Mouse (Mus musculus) naive thymus-derived CD4-positive, alpha-beta T cell, adult 5 months (primary cell): ENCODE data around the gene Rps27l. TPM values are rescaled to one million over a fixed set of nuclear protein-coding genes. Genes with fewer than 3 reads are reported as not detected.

ENCODE experiments used
- polyA plus RNA-seq: library from polyadenylated mRNA; unstranded; fragments of 100-300 nt; shearing (Covaris generic); gene quantifications from one replicate; pipeline ENCODE4 v1.2.1, GENCODE M21; 2017

Rps27l gene
- 60.5 TPM for polyA plus RNA-seq

DNA sequence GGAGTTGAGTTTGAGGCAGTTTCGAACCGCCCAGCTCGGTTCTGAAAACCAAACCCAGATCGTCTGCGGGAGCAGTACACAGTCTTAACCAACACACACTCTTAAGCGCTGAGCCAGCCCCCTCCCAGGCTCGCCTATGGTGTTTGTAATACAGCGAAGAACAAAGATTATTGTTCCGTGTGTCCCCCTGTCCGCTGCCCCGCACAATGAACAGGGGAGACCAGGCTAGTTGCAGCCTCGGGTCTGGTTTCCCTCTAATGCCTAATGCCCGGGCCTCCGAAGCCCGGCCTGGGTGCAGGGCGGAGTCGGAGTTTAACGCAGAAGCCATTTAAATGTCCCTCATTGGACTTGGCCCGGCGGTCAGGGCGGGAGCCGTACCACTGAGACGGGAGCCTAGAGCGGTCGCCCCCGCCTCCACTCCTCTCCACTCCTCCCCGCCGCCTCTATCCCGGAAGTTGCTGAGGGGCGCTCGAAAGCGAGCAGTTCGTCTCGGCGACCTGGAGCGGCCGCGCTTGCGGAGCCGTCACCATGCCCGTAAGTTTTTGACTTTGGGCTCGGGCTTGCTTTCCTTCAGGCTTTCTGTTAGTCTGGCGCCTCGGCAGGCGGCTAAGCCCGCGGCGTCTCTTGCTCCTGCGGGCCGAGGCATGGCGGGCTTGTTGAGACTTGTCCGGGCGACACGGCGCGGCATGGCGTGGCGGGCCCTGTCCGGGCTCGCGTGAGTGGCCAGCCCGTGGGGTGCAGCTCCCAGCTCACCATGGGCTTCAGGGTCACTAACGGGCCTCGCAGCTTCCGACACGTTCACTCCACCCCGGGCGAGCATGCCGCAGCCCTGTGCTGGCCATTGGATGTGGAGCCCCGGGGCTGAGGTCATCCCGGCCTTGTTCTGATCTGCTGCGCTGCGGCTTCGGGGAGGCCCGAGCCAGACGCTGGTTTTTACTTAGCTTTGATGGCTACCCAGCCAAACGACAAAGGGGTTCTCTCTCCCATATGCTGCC lies at the start of gene Rps27l:
TSS of gene Rps27l (plus strand) at position 440 of the 995 bp plus-strand sequence.

DNA sequence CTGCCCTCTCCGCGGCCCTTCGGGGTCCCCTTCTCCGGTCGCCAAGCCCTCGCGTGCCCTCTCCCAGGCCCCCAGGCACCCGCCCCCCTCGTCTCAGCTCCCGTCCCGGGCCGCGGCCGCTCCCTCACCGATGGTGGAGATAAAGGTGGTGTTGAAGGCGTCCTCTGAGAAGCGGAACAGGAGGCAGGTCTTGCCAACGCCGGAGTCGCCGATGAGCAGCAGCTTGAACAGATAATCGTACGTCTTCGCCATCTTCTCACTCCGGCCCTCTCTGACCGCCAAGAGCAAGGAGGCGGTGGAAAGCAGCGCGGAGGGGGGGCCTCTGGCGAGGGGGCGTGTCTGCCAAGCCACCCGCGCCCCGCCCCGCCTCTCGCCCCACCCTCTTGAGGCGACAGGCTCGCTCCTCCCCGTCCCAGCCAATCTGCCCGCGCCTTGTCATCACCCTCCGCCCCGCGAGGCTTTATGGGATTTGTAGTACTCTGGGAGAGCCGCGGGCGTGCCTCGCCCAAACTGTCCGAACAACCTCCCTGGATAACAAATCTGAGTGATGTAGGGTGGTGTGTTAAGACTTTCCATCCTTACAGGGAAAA lies 26.4 kb upstream of the Rps27l start, which contains the start of gene Rab8b:
TSS of gene Rab8b (minus strand) at position 306 of the 590 bp plus-strand sequence.

DNA sequence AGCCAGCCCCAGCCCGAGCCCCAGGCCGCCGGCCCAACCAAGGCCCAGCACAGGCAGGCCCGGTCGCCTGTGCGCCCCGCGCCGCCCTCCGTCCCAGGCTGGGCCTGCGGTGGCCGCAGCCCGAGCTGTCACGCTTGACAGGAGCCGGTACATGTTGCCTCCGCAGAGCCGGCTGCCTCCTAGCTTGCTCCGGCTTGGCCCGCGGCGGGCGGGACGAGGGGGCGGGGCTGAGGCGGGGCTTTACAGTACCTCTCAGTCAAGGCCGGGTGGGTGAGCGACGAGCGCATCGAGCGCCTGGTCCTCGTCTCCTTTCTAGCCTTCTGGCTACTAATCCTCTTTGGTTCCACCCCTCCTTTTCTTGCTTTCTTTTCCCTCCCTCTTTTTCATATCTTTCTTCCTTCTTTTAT lies 29.4 kb downstream of the Rps27l start, which contains the start of gene Lactb:
TSS of gene Lactb (minus strand) at position 246 of the 407 bp plus-strand sequence.

Other genes with a start within 250 kb of the Rps27l start
- 2.4 TPM for gene Car12, start 232.4 kb upstream of the Rps27l start, polyA plus RNA-seq
- gene Aph1b, start 150.6 kb upstream of the Rps27l start, polyA plus RNA-seq = 0.56 TPM
- not detected for gene Gm10647, start 149.0 kb upstream of the Rps27l start, polyA plus RNA-seq
- 0.31 TPM for gene Aph1c, start 111.4 kb upstream of the Rps27l start, polyA plus RNA-seq
- 55.6 TPM for gene Rab8b, start 26.4 kb upstream of the Rps27l start, polyA plus RNA-seq
- gene Lactb, start 29.4 kb downstream of the Rps27l start, polyA plus RNA-seq = 27.9 TPM
- 31.2 TPM for gene Tpm1, start 103.3 kb downstream of the Rps27l start, polyA plus RNA-seq